Mouse (Mus musculus): ENCODE data around the gene Lipm.

Lipm gene

GRCm38 (mm10) chr19:34100633-34101032, at the start of gene Lipm:
TSS of gene Lipm (plus strand) at chr19:34100933.
- no peak for DNase-seq (ENCODE audit: low spot score)

- no peak for DNase-seq (ENCODE audit: low spot score)
These were observed 49.2 kb upstream of the Lipm start for GRCm38 (mm10) chr19:34051502-34051901.

- DNase-seq (ENCODE audit: low spot score): no peak
These were observed 37.2 kb upstream of the Lipm start for GRCm38 (mm10) chr19:34063547-34063946.

- DNase-seq (ENCODE audit: low spot score): no peak
These were observed 36.7 kb upstream of the Lipm start for GRCm38 (mm10) chr19:34064059-34064458.

- no peak for DNase-seq (ENCODE audit: low spot score)
These were observed 33.8 kb upstream of the Lipm start, which contains the start of gene Lipn for GRCm38 (mm10) chr19:34066779-34067472. TSS of gene Lipn (plus strand) at chr19:34067358.

GRCm38 (mm10) chr19:34074239-34074638, 26.5 kb upstream of the Lipm start:
- DNase-seq (ENCODE audit: low spot score): no peak

- DNase-seq (ENCODE audit: low spot score): no peak
These were observed 22.6 kb upstream of the Lipm start for GRCm38 (mm10) chr19:34078130-34078529.

- no peak for DNase-seq (ENCODE audit: low spot score)
These were observed 11.6 kb upstream of the Lipm start for GRCm38 (mm10) chr19:34089011-34089680.

GRCm38 (mm10) chr19:34095381-34095780, 5.4 kb upstream of the Lipm start:
- no peak for DNase-seq (ENCODE audit: low spot score)

GRCm38 (mm10) chr19:34096228-34096627, 4.5 kb upstream of the Lipm start:
- no peak for DNase-seq (ENCODE audit: low spot score)

- no peak for DNase-seq (ENCODE audit: low spot score)
These were observed 1.2 kb downstream of the Lipm start for GRCm38 (mm10) chr19:34101888-34102287.

GRCm38 (mm10) chr19:34104841-34105240, 4.1 kb downstream of the Lipm start:
- DNase-seq (ENCODE audit: low spot score): no peak

GRCm38 (mm10) chr19:34119102-34119501, 18.4 kb downstream of the Lipm start:
- DNase-seq (ENCODE audit: low spot score): peak; percentile 19

GRCm38 (mm10) chr19:34119653-34120052, 18.9 kb downstream of the Lipm start:
- DNase-seq (ENCODE audit: low spot score): no peak

GRCm38 (mm10) chr19:34120107-34120731, 19.5 kb downstream of the Lipm start:
- no peak for DNase-seq (ENCODE audit: low spot score)

GRCm38 (mm10) chr19:34138720-34139430, 38.1 kb downstream of the Lipm start:
- DNase-seq (ENCODE audit: low spot score): no peak

- no peak for DNase-seq (ENCODE audit: low spot score)
These were observed 38.8 kb downstream of the Lipm start for GRCm38 (mm10) chr19:34139431-34140046.

GRCm38 (mm10) chr19:34148421-34148820, 47.7 kb downstream of the Lipm start:
- DNase-seq (ENCODE audit: low spot score): no peak

- no peak for DNase-seq (ENCODE audit: low spot score)
These were observed 51.2 kb downstream of the Lipm start for GRCm38 (mm10) chr19:34151909-34152308.

- DNase-seq (ENCODE audit: low spot score): no peak
These were observed 52.8 kb downstream of the Lipm start for GRCm38 (mm10) chr19:34153263-34154144.

- no peak for DNase-seq (ENCODE audit: low spot score)
These were observed 62.0 kb downstream of the Lipm start for GRCm38 (mm10) chr19:34162693-34163092.

Measured in urinary bladder, postnatal 25 days (tissue).